Mouse (Mus musculus) forebrain, embryonic 13.5 days (tissue): ENCODE results near the gene 9530077C05Rik. TPM values are rescaled to one million over a fixed set of nuclear protein-coding genes. Genes with fewer than 3 reads are reported as not detected.
"Not testable (repeated sequence)": the region's sequence is repeated elsewhere in the genome, so short reads cannot be mapped to it uniquely, and the experiment has no call there.

Experiments used
- ATAC-seq: fragments of 200-750 bp; cut with Nextera tagmentation; 2 replicates; pipeline ENCODE4 v1.8.0; 2017
- H3K27ac ChIP-seq: fragments of 300-500 bp; sonication (generic); 2 replicates; pipeline ENCODE4 v1.5.1; 2015; ENCODE audit warnings: inconsistent platforms, mild to moderate bottlenecking, moderate library complexity
- H3K27me3 ChIP-seq: fragments of 300-500 bp; sonication (generic); 2 replicates; pipeline ENCODE4 v1.6.1; 2015; ENCODE audit warnings: mild to moderate bottlenecking, inconsistent platforms
- H3K36me3 ChIP-seq: fragments of 300-500 bp; sonication (generic); 2 replicates; pipeline ENCODE4 v1.6.1; 2015; ENCODE audit warnings: mild to moderate bottlenecking, inconsistent platforms; ENCODE audit not compliant: poor library complexity, severe bottlenecking
- H3K4me1 ChIP-seq: fragments of 300-500 bp; sonication (generic); 2 replicates; pipeline ENCODE4 v1.6.1; 2015; ENCODE audit warnings: inconsistent platforms
- H3K4me2 ChIP-seq: fragments of 300-500 bp; sonication (generic); 2 replicates; pipeline ENCODE4 v1.6.1; 2015; ENCODE audit warnings: inconsistent platforms, mild to moderate bottlenecking, moderate library complexity
- H3K4me3 ChIP-seq: fragments of 300-500 bp; sonication (generic); 2 replicates; pipeline ENCODE4 v1.5.1; 2015; ENCODE audit warnings: mild to moderate bottlenecking, inconsistent platforms
- H3K9ac ChIP-seq: fragments of 300-500 bp; sonication (generic); 2 replicates; pipeline ENCODE4 v1.6.1; 2015; ENCODE audit warnings: mild to moderate bottlenecking, inconsistent platforms
- H3K9me3 ChIP-seq: fragments of 300-500 bp; sonication (generic); replicated peaks from 2 replicates; pipeline ENCODE4 v1.6.1; 2016; ENCODE audit warnings: inconsistent platforms
- WGBS: fragments of 180-500 bp; shearing (Covaris S2); methylation state at CpG from one replicate; pipeline ENCODE4 v1.1.7; 2015; 5-methylcytosine and 5-hydroxymethylcytosine counted together
- polyA plus RNA-seq: library from polyadenylated mRNA; unstranded; fragments of >200 nt; fragmentation: Nextera tagmentation; extraction: Ambion mirVana; gene quantifications from 2 replicates; pipeline ENCODE4 v1.2.1, GENCODE M21; 2015

9530077C05Rik gene
- polyA plus RNA-seq, 1 experiment from 2014 or later, result 8.6 TPM

- Histone ChIP-seq H3K4me2 (no peak overlapping the region), H3K4me1 (0 out of 2 replicates have a peak, but pooled peaks cover 1% of the 10 kb centered on the region)
These were observed 16.6 kb upstream of the 9530077C05Rik start for GRCm38 (mm10) chr9:22394725-22395124.

GRCm38 (mm10) chr9:22399021-22399420 lies 12.3 kb upstream of the 9530077C05Rik start:
- ATAC-seq, result no peak
- no peaks in the 10 kb centered on the region for H3K9me3 ChIP-seq
- WGBS, result 78% methylated on average over 4 of the region's 4 CpGs
- H3K4me3 ChIP-seq, result no peak overlapping the region
- no peak overlapping the region for H3K9ac ChIP-seq
- no peak overlapping the region for H3K4me2 ChIP-seq
- no peaks in the 10 kb centered on the region for H3K27me3 ChIP-seq
- no peaks in the 10 kb centered on the region for H3K4me1 ChIP-seq
- no peak overlapping the region for H3K27ac ChIP-seq
- H3K36me3 ChIP-seq, result no peaks in the 10 kb centered on the region

More at GRCm38 (mm10) chr9:22394725-22395124, 16.6 kb upstream of the 9530077C05Rik start:
- Histone ChIP-seq H3K27me3 (no peaks in the 10 kb centered on the region), H3K4me3 (no peak overlapping the region), H3K36me3 (no peaks in the 10 kb centered on the region), H3K9me3 (no peaks in the 10 kb centered on the region), H3K27ac (no peak overlapping the region), H3K9ac (no peak overlapping the region)
- ATAC-seq, result no peak
- WGBS, result 89% methylated on average over 2 of the region's 2 CpGs

- WGBS, result 85% methylated on average over 6 of the region's 6 CpGs
- no peak for ATAC-seq
- no peak overlapping the region for H3K4me3 ChIP-seq
- no peaks in the 10 kb centered on the region for H3K27me3 ChIP-seq
- H3K9ac ChIP-seq, result no peak overlapping the region
- no peaks in the 10 kb centered on the region for H3K9me3 ChIP-seq
- H3K27ac ChIP-seq, result no peak overlapping the region
- no peaks in the 10 kb centered on the region for H3K4me1 ChIP-seq
- H3K4me2 ChIP-seq, result no peak overlapping the region
- H3K36me3 ChIP-seq, result no peaks in the 10 kb centered on the region
These were observed 9.3 kb upstream of the 9530077C05Rik start for GRCm38 (mm10) chr9:22402001-22402400.

GRCm38 (mm10) chr9:22402976-22403375 lies 8.3 kb upstream of the 9530077C05Rik start:
- 79% methylated on average over 3 of the region's 3 CpGs for WGBS
- Histone ChIP-seq H3K27me3 (no peaks in the 10 kb centered on the region), H3K4me1 (no peaks in the 10 kb centered on the region), H3K4me3 (no peak overlapping the region), H3K9ac (no peak overlapping the region), H3K36me3 (no peaks in the 10 kb centered on the region), H3K4me2 (no peak overlapping the region), H3K9me3 (no peaks in the 10 kb centered on the region), H3K27ac (no peak overlapping the region)
- no peak for ATAC-seq

- not testable (repeated sequence) for H3K4me2 ChIP-seq, H3K27ac ChIP-seq, ATAC-seq, H3K4me1 ChIP-seq, H3K9me3 ChIP-seq, H3K9ac ChIP-seq, H3K27me3 ChIP-seq, H3K4me3 ChIP-seq, H3K36me3 ChIP-seq
- WGBS, result 61% methylated on average over 2 of the region's 2 CpGs
These were observed 7.8 kb upstream of the 9530077C05Rik start for GRCm38 (mm10) chr9:22403501-22403900.

GRCm38 (mm10) chr9:22405414-22405813 lies 5.9 kb upstream of the 9530077C05Rik start:
- no peaks in the 10 kb centered on the region for H3K36me3 ChIP-seq
- H3K4me2 ChIP-seq, result no peak overlapping the region
- H3K27ac ChIP-seq, result no peak overlapping the region
- no peak overlapping the region for H3K9ac ChIP-seq
- no peak for ATAC-seq
- H3K4me3 ChIP-seq, result no peak overlapping the region
- 79% methylated on average over 3 of the region's 3 CpGs for WGBS
- H3K9me3 ChIP-seq, result no peaks in the 10 kb centered on the region
- no peaks in the 10 kb centered on the region for H3K27me3 ChIP-seq
- no peaks in the 10 kb centered on the region for H3K4me1 ChIP-seq

GRCm38 (mm10) chr9:22407633-22408032 lies 3.7 kb upstream of the 9530077C05Rik start:
- not testable (repeated sequence) for H3K9me3 ChIP-seq, ATAC-seq, H3K4me2 ChIP-seq, H3K4me3 ChIP-seq, H3K27ac ChIP-seq, H3K27me3 ChIP-seq, H3K9ac ChIP-seq, H3K36me3 ChIP-seq, H3K4me1 ChIP-seq
- WGBS, result 79% methylated on average over 4 of the region's 4 CpGs

- H3K9ac ChIP-seq, H3K27ac ChIP-seq, H3K27me3 ChIP-seq, H3K4me1 ChIP-seq, H3K36me3 ChIP-seq, H3K4me3 ChIP-seq, ATAC-seq, H3K9me3 ChIP-seq, H3K4me2 ChIP-seq: not testable (repeated sequence)
- 31% methylated on average over 4 of the region's 4 CpGs for WGBS
These were observed 3.0 kb upstream of the 9530077C05Rik start for GRCm38 (mm10) chr9:22408344-22408743.

GRCm38 (mm10) chr9:22409501-22409900 lies 1.8 kb upstream of the 9530077C05Rik start:
- WGBS, result 77% methylated on average over 7 of the region's 7 CpGs
- no peak overlapping the region for H3K9ac ChIP-seq
- no peak for ATAC-seq
- no peaks in the 10 kb centered on the region for H3K9me3 ChIP-seq
- H3K4me3 ChIP-seq, result no peak overlapping the region
- no peaks in the 10 kb centered on the region for H3K36me3 ChIP-seq
- H3K4me1 ChIP-seq, result no peaks in the 10 kb centered on the region; the same call in 1 of the 2 replicates
- no peak overlapping the region for H3K27ac ChIP-seq
- H3K4me2 ChIP-seq, result no peak overlapping the region
- no peaks in the 10 kb centered on the region for H3K27me3 ChIP-seq

GRCm38 (mm10) chr9:22416187-22416586 lies 4.9 kb downstream of the 9530077C05Rik start:
- no peak for ATAC-seq
- 77% methylated on average over 3 of the region's 3 CpGs for WGBS
- no peak overlapping the region for H3K4me3 ChIP-seq
- no peaks in the 10 kb centered on the region for H3K9me3 ChIP-seq
- H3K4me1 ChIP-seq, result no peaks in the 10 kb centered on the region; the same call in 1 of the 2 replicates
- no peak overlapping the region for H3K4me2 ChIP-seq
- H3K27ac ChIP-seq, result no peak overlapping the region
- no peak overlapping the region for H3K9ac ChIP-seq
- H3K27me3 ChIP-seq, result no peaks in the 10 kb centered on the region
- no peaks in the 10 kb centered on the region for H3K36me3 ChIP-seq

GRCm38 (mm10) chr9:22417547-22417946 lies 6.2 kb downstream of the 9530077C05Rik start:
- 50% methylated on average over 6 of the region's 6 CpGs for WGBS
- no peak for ATAC-seq
- Histone ChIP-seq H3K4me3 (no peak overlapping the region), H3K9ac (no peak overlapping the region), H3K4me2 (no peak overlapping the region), H3K9me3 (no peaks in the 10 kb centered on the region), H3K36me3 (no peaks in the 10 kb centered on the region), H3K27me3 (no peaks in the 10 kb centered on the region), H3K4me1 (no peaks in the 10 kb centered on the region; the same call in 1 of the 2 replicates), H3K27ac (no peak overlapping the region)

- no peaks in the 10 kb centered on the region for H3K36me3 ChIP-seq
- ATAC-seq, result no peak
- WGBS, result 76% methylated on average over 3 of the region's 3 CpGs
- no peaks in the 10 kb centered on the region for H3K27me3 ChIP-seq
- H3K4me3 ChIP-seq, result no peak overlapping the region
- H3K4me2 ChIP-seq, result no peak overlapping the region
- H3K27ac ChIP-seq, result no peak overlapping the region
- no peak overlapping the region for H3K9ac ChIP-seq
- no peaks in the 10 kb centered on the region for H3K9me3 ChIP-seq
- no peaks in the 10 kb centered on the region for H3K4me1 ChIP-seq
These were observed 8.6 kb downstream of the 9530077C05Rik start for GRCm38 (mm10) chr9:22419877-22420276.

- Histone ChIP-seq H3K36me3 (no peaks in the 10 kb centered on the region), H3K4me1 (no peaks in the 10 kb centered on the region), H3K9ac (no peak overlapping the region), H3K4me2 (no peak overlapping the region), H3K27me3 (no peaks in the 10 kb centered on the region), H3K27ac (no peak overlapping the region), H3K4me3 (no peak overlapping the region), H3K9me3 (no peaks in the 10 kb centered on the region)
- ATAC-seq, result no peak
- WGBS, result 36% methylated on average over 7 of the region's 7 CpGs
These were observed 9.2 kb downstream of the 9530077C05Rik start for GRCm38 (mm10) chr9:22420491-22420890.
